Mouse (Mus musculus): ENCODE data around the gene Cacna1d.

Gene Cacna1d

GRCm38 (mm10) chr14:30491342-30491741 lies at the start of gene Cacna1d:
Gene Cacna1d (minus strand): TSS chr14:30491455.
- no peak for DNase-seq

- no peak for DNase-seq
Measured at GRCm38 (mm10) chr14:30533780-30534450, 42.7 kb upstream of the Cacna1d start.

GRCm38 (mm10) chr14:30531896-30532295 lies 40.6 kb upstream of the Cacna1d start:
- DNase-seq = no peak

GRCm38 (mm10) chr14:30531431-30531830 lies 40.2 kb upstream of the Cacna1d start:
- no peak for DNase-seq

GRCm38 (mm10) chr14:30530726-30531269 lies 39.5 kb upstream of the Cacna1d start:
- DNase-seq = no peak

GRCm38 (mm10) chr14:30529454-30529853 lies 38.2 kb upstream of the Cacna1d start:
- DNase-seq = no peak

- no peak for DNase-seq
Measured at GRCm38 (mm10) chr14:30528961-30529360, 37.7 kb upstream of the Cacna1d start.

- no peak for DNase-seq
Measured at GRCm38 (mm10) chr14:30528392-30528791, 37.1 kb upstream of the Cacna1d start.

GRCm38 (mm10) chr14:30523356-30523755 lies 32.1 kb upstream of the Cacna1d start:
- DNase-seq = peak; percentile 75

- no peak for DNase-seq
Measured at GRCm38 (mm10) chr14:30519323-30519722, 28.1 kb upstream of the Cacna1d start.

- no peak for DNase-seq
Measured at GRCm38 (mm10) chr14:30515931-30516723, 24.9 kb upstream of the Cacna1d start.

GRCm38 (mm10) chr14:30512896-30513295 lies 21.6 kb upstream of the Cacna1d start:
- no peak for DNase-seq

GRCm38 (mm10) chr14:30510214-30510763 lies 19.0 kb upstream of the Cacna1d start:
- DNase-seq = no peak

- DNase-seq = peak; percentile 22
Measured at GRCm38 (mm10) chr14:30504990-30505389, 13.7 kb upstream of the Cacna1d start.

- no peak for DNase-seq
Measured at GRCm38 (mm10) chr14:30498202-30498601, 6.9 kb upstream of the Cacna1d start.

- DNase-seq = no peak
Measured at GRCm38 (mm10) chr14:30494998-30495397, 3.7 kb upstream of the Cacna1d start.

GRCm38 (mm10) chr14:30493276-30493675 lies 2.0 kb upstream of the Cacna1d start:
- no peak for DNase-seq

GRCm38 (mm10) chr14:30479361-30479948 lies 11.8 kb downstream of the Cacna1d start, which contains the start of gene Dcp1a:
Gene Dcp1a (plus strand): TSS chr14:30479535.
- peak; percentile 97 for DNase-seq

GRCm38 (mm10) chr14:30474416-30474815 lies 16.8 kb downstream of the Cacna1d start:
- DNase-seq = no peak

- DNase-seq = no peak
Measured at GRCm38 (mm10) chr14:30473605-30474004, 17.6 kb downstream of the Cacna1d start.

- DNase-seq = peak; percentile 23
Measured at GRCm38 (mm10) chr14:30463312-30463711, 27.9 kb downstream of the Cacna1d start.

GRCm38 (mm10) chr14:30459891-30460523 lies 31.2 kb downstream of the Cacna1d start:
- peak; percentile 87 for DNase-seq

- no peak for DNase-seq
Measured at GRCm38 (mm10) chr14:30458820-30459219, 32.4 kb downstream of the Cacna1d start.
